ENCODE assay signal across 25 mouse cellular contexts in genomic region chr14:75779913-75780312, GRCm38 (mm10).
"Had no signal": no experiment of that assay in that cellular context is flagged by ENCODE, and none has a peak within 500 bp of the region (broad histone marks: within the 10 kb centered on the region; RNA-seq: fewer than 3 reads in every experiment).

No protein-coding gene starts in this region.

- H3K36me3 ChIP-seq: intestine, embryonic 15.5 days; liver, embryonic 15.5 days had no signal

- H3K4me1 ChIP-seq: heart, embryonic 10.5 days; heart, embryonic 12.5 days; hindbrain, embryonic 10.5 days; hindbrain, embryonic 12.5 days; intestine, embryonic 15.5 days; limb, embryonic 10.5 days; limb, embryonic 12.5 days had no signal

- H3K4me3 ChIP-seq: gastrocnemius, adult 2 months; heart, embryonic 10.5 days; heart, embryonic 12.5 days; hindbrain, embryonic 10.5 days; hindbrain, embryonic 12.5 days; intestine, embryonic 15.5 days; layer of hippocampus, adult 2 months; left cerebral cortex, adult 2 months; limb, embryonic 10.5 days; limb, embryonic 12.5 days; liver, embryonic 13.5 days; liver, embryonic 15.5 days had no signal

- H3K27ac ChIP-seq: gastrocnemius, adult 2 months; heart, embryonic 10.5 days; hindbrain, embryonic 10.5 days; hindbrain, embryonic 12.5 days; hindbrain, embryonic 14.5 days; intestine, embryonic 15.5 days; layer of hippocampus, adult 2 months; left cerebral cortex, adult 2 months; limb, embryonic 10.5 days; limb, embryonic 12.5 days; liver, embryonic 13.5 days; liver, embryonic 15.5 days had no signal

- H3K9me3 ChIP-seq: heart, embryonic 10.5 days; heart, embryonic 12.5 days; hindbrain, embryonic 10.5 days; hindbrain, embryonic 12.5 days; intestine, embryonic 15.5 days; limb, embryonic 10.5 days; limb, embryonic 12.5 days; liver, embryonic 13.5 days; liver, embryonic 15.5 days had no signal

- DNase-seq: gastrocnemius, adult 2 months; gastrocnemius, postnatal 10 days; gastrocnemius, postnatal 25 days; heart, adult 18-20 months; heart, postnatal 10 days; heart, postnatal 4 days; liver; liver, embryonic 13.5 days; liver, postnatal 0 days had no signal

- H3K9ac ChIP-seq: heart, embryonic 12.5 days; hindbrain, embryonic 12.5 days; hindbrain, embryonic 14.5 days; intestine, embryonic 15.5 days; limb, embryonic 12.5 days; liver, embryonic 13.5 days; liver, embryonic 15.5 days; liver, postnatal 0 days had no signal

- H3K27me3 ChIP-seq: heart, embryonic 12.5 days; hindbrain, embryonic 12.5 days; intestine, embryonic 15.5 days; limb, embryonic 12.5 days; liver, embryonic 13.5 days; liver, embryonic 15.5 days had no signal

- H3K4me2 ChIP-seq: heart, embryonic 12.5 days; hindbrain, embryonic 12.5 days; hindbrain, embryonic 14.5 days; intestine, embryonic 15.5 days; limb, embryonic 12.5 days; liver, embryonic 11.5 days; liver, embryonic 13.5 days; liver, embryonic 15.5 days had no signal

- ATAC-seq: forebrain, embryonic 16.5 days; hindbrain, embryonic 16.5 days; inflammation-experienced regulatory T-cells, adult 6 months; intestine, embryonic 15.5 days; intestine, postnatal 0 days; liver, postnatal 0 days had no signal
